Mouse (Mus musculus) heart, embryonic 15.5 days (tissue): Measurements from ENCODE around the gene Pcbp3. TPM values are rescaled to one million over a fixed set of nuclear protein-coding genes. Genes with fewer than 3 reads are reported as not detected.
"Not testable (repeated sequence)": the region's sequence is repeated elsewhere in the genome, so short reads cannot be mapped to it uniquely, and the experiment has no call there.

Source experiments
- ATAC-seq: fragments of 200-750 bp; cut with Nextera tagmentation; replicated peaks from 2 replicates; pipeline ENCODE4 v1.8.0; 2017; ENCODE audit warnings: low read depth, moderate TSS enrichment; ENCODE audit not compliant: insufficient number of reproducible peaks, insufficient read depth, low FRiP score
- H3K27ac ChIP-seq: fragments of 300-500 bp; sonication (generic); 2 replicates; pipeline ENCODE4 v1.5.1; 2015; ENCODE audit warnings: mild to moderate bottlenecking, inconsistent platforms
- H3K27me3 ChIP-seq: fragments of 300-500 bp; sonication (generic); 2 replicates; pipeline ENCODE4 v1.6.1; 2015; ENCODE audit warnings: inconsistent platforms
- H3K36me3 ChIP-seq: fragments of 300-500 bp; sonication (generic); 2 replicates; pipeline ENCODE4 v1.6.1; 2015; ENCODE audit warnings: mild to moderate bottlenecking, inconsistent platforms
- H3K4me1 ChIP-seq: fragments of 300-500 bp; sonication (generic); replicated peaks from 2 replicates; pipeline ENCODE4 v1.6.1; 2015; ENCODE audit warnings: inconsistent platforms
- H3K4me2 ChIP-seq: fragments of 300-500 bp; sonication (generic); 2 replicates; pipeline ENCODE4 v1.6.1; 2015; ENCODE audit warnings: inconsistent platforms, mild to moderate bottlenecking, moderate library complexity
- H3K4me3 ChIP-seq: fragments of 300-500 bp; sonication (generic); 2 replicates; pipeline ENCODE4 v1.5.1; 2015; ENCODE audit warnings: mild to moderate bottlenecking, inconsistent platforms
- H3K9ac ChIP-seq: fragments of 300-500 bp; sonication (generic); 2 replicates; pipeline ENCODE4 v1.6.1; 2015; ENCODE audit warnings: mild to moderate bottlenecking, inconsistent platforms
- H3K9me3 ChIP-seq: fragments of 300-500 bp; sonication (generic); replicated peaks from 2 replicates; pipeline ENCODE4 v1.6.1; 2016; ENCODE audit warnings: inconsistent platforms
- WGBS: fragments of 180-500 bp; shearing (Covaris S2); methylation state at CpG from one replicate; pipeline ENCODE4 v1.1.7; 2015; ENCODE audit warnings: mixed read lengths; 5-methylcytosine and 5-hydroxymethylcytosine counted together
- polyA plus RNA-seq: library from polyadenylated mRNA; unstranded; fragments of >200 nt; fragmentation: Nextera tagmentation; extraction: Ambion mirVana; gene quantifications from 2 replicates; pipeline ENCODE4 v1.2.1, GENCODE M21; 2015

The Pcbp3 gene
- polyA plus RNA-seq, 1 experiment from 2014 or later: 9.4 TPM

DNA sequence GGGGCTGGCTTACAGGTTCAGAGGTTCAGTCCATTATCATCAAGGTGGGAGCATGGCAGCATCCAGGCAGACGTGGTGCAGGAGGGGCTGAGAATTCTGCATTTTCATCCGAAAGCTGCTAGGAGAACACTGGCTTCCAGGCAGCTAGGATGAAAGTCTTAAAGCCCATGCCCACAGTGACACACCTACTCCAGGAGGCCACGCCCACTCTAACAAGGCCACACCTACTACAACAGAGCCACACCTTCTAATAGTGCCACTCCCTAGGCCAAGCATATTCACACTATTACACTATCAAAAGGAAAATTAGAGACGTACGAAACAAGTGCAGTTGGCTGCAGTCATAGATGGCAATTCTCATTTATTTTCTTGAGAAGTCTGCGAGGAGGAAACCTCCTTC is 10.6 kb upstream of the Pcbp3 start:
- ATAC-seq, H3K36me3 ChIP-seq, H3K4me3 ChIP-seq, H3K27me3 ChIP-seq, H3K9me3 ChIP-seq, H3K9ac ChIP-seq, H3K4me1 ChIP-seq, H3K27ac ChIP-seq, H3K4me2 ChIP-seq: not testable (repeated sequence)
- 66% methylated on average over 6 of the region's 6 CpGs for WGBS

GRCm38 (mm10) chr10:76970974-76971373 is 9.3 kb upstream of the Pcbp3 start:
- H3K9me3 ChIP-seq: no peaks in the 10 kb centered on the region
- no peak overlapping the region for H3K27ac ChIP-seq
- H3K4me3 ChIP-seq: no peak overlapping the region
- H3K27me3 ChIP-seq: no peaks in the 10 kb centered on the region
- no peak for ATAC-seq
- no peak overlapping the region for H3K4me2 ChIP-seq
- no peak overlapping the region for H3K9ac ChIP-seq
- 69% methylated on average over 7 of the region's 7 CpGs for WGBS
- peaks cover 1% of the 10 kb centered on the region for H3K4me1 ChIP-seq
- no peaks in the 10 kb centered on the region for H3K36me3 ChIP-seq

DNA sequence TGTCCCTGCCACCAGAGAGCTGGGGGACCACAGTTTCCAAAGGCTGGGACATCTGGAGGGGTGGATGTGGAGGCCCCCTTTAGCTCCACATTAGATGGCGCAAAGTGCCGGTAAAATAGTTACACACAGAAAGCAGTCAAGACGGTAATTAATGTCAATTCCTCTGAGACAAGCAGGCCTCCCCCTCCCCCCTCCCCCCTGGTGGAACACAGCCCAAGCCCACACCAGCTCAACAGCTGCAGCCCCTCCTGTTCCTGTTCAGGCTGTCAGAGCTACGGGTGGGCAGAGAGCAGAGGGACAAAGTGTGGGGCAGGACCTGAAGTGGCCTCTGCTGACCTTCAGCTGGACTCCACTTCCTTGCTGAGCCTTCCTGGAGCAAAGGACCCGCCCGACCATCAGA is 2.7 kb upstream of the Pcbp3 start:
- Histone ChIP-seq H3K27ac (0 out of 2 replicates have a peak overlapping the region, but pooled peaks have one; percentile 25), H3K4me3 (no peak overlapping the region), H3K9ac (no peak overlapping the region), H3K4me2 (no peak overlapping the region), H3K4me1 (peaks cover 34% of the 10 kb centered on the region), H3K36me3 (no peaks in the 10 kb centered on the region), H3K9me3 (no peaks in the 10 kb centered on the region), H3K27me3 (no peaks in the 10 kb centered on the region)
- WGBS: 21% methylated on average over 6 of the region's 6 CpGs
- ATAC-seq: no peak

DNA sequence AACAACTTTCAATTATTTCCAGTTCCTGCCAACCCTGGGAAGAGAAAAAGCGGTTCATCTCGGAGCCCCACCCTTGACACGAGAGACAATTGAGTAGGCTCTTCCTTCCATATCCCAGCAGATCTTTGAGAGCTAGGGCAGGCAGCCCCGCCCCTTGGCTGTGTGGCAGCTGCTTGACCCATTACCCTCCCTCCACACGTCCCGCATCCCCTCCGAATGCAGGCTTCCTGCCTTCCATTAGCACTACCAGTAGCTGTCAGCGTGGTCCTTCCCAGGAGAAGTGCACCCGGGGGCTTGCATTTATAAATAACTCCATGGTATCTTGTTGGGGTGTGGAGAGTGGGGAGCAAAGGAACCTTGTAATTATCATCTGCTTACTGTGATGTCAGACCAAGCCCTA is 2.3 kb upstream of the Pcbp3 start:
- H3K4me3 ChIP-seq: no peak overlapping the region
- no peaks in the 10 kb centered on the region for H3K36me3 ChIP-seq
- ATAC-seq: no peak
- no peaks in the 10 kb centered on the region for H3K9me3 ChIP-seq
- peaks cover 34% of the 10 kb centered on the region for H3K4me1 ChIP-seq
- 0 out of 2 replicates have a peak overlapping the region, but pooled peaks have one; percentile 25 for H3K27ac ChIP-seq
- H3K27me3 ChIP-seq: no peaks in the 10 kb centered on the region
- H3K4me2 ChIP-seq: no peak overlapping the region
- WGBS: 14% methylated on average over 9 of the region's 9 CpGs
- no peak overlapping the region for H3K9ac ChIP-seq

- no peaks in the 10 kb centered on the region for H3K27me3 ChIP-seq
- WGBS: 13% methylated on average over 11 of the region's 11 CpGs
- peak overlapping the region; percentile 71 for H3K4me3 ChIP-seq
- H3K27ac ChIP-seq: no peak overlapping the region
- no peak for ATAC-seq
- no peaks in the 10 kb centered on the region for H3K36me3 ChIP-seq
- H3K4me1 ChIP-seq: peaks cover 34% of the 10 kb centered on the region
- H3K9ac ChIP-seq: peak overlapping the region; percentile 70
- H3K9me3 ChIP-seq: no peaks in the 10 kb centered on the region
- H3K4me2 ChIP-seq: peak overlapping the region; percentile 100
Observed at GRCm38 (mm10) chr10:76961156-76961555, 531 bp downstream of the Pcbp3 start.

- H3K36me3 ChIP-seq: no peaks in the 10 kb centered on the region
- no peaks in the 10 kb centered on the region for H3K27me3 ChIP-seq
- no peak for ATAC-seq
- no peak overlapping the region for H3K9ac ChIP-seq
- H3K27ac ChIP-seq: no peak overlapping the region
- 35% methylated on average over 3 of the region's 3 CpGs for WGBS
- no peaks in the 10 kb centered on the region for H3K9me3 ChIP-seq
- H3K4me1 ChIP-seq: peaks cover 15% of the 10 kb centered on the region
- H3K4me2 ChIP-seq: no peak overlapping the region
- no peak overlapping the region for H3K4me3 ChIP-seq
Observed at GRCm38 (mm10) chr10:76958201-76958600, 3.5 kb downstream of the Pcbp3 start.

- Histone ChIP-seq H3K36me3 (no peaks in the 10 kb centered on the region), H3K4me1 (peaks cover 6% of the 10 kb centered on the region), H3K4me3 (no peak overlapping the region), H3K4me2 (no peak overlapping the region), H3K9me3 (no peaks in the 10 kb centered on the region), H3K9ac (no peak overlapping the region), H3K27ac (no peak overlapping the region), H3K27me3 (no peaks in the 10 kb centered on the region)
- WGBS: 48% methylated on average over 6 of the region's 6 CpGs
- ATAC-seq: no peak
Observed at GRCm38 (mm10) chr10:76956200-76956599, 5.5 kb downstream of the Pcbp3 start.

DNA sequence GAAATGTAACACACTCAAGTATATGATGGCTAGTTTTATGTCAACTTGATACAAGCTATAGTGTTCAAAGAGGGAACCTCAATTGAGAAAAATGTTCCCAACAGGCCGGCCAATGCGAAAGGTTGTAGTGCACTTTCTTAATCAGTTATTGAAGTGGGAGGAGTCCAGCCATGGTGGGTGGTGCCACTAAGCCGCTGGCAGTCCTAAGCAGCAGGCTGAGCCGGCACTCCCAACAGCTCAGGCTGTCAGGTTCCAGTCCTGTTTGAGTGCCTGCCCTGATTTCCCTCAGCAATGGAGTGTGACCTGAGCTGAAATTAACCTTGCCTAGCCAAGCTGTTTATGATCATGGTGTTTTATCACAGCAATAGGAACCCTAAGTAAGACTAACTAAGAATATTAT is 20.6 kb downstream of the Pcbp3 start:
- Histone ChIP-seq H3K27me3 (no peaks in the 10 kb centered on the region), H3K4me3 (no peak overlapping the region), H3K9ac (no peak overlapping the region), H3K27ac (no peak overlapping the region), H3K4me2 (no peak overlapping the region), H3K4me1 (no peaks in the 10 kb centered on the region), H3K9me3 (no peaks in the 10 kb centered on the region), H3K36me3 (no peaks in the 10 kb centered on the region)
- WGBS: 62% methylated on average over 4 of the region's 4 CpGs
- no peak for ATAC-seq

DNA sequence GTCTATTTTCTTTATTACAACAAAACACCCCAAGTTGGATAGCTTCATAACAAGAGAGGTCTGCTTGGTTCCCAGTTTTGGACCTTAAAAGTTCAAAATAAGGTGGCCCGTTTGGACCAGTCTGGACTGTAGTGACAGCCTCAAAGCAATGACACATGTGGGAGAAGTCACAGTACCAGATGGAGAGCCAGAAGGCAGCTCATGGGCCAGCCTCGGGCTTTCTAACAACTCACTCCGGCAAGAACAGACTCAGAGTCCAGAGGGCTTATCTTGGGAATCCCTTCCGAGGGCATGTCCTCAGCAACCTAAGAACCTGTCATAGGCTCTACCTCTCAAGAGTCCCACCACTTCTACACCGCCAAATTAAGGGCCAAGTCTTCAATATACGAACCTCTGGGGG is 24.9 kb downstream of the Pcbp3 start:
- H3K9ac ChIP-seq: no peak overlapping the region
- ATAC-seq: no peak
- no peak overlapping the region for H3K4me3 ChIP-seq
- no peak overlapping the region for H3K4me2 ChIP-seq
- H3K36me3 ChIP-seq: no peaks in the 10 kb centered on the region
- no peaks in the 10 kb centered on the region for H3K27me3 ChIP-seq
- no peaks in the 10 kb centered on the region for H3K9me3 ChIP-seq
- WGBS: 76% methylated on average over 6 of the region's 6 CpGs
- H3K4me1 ChIP-seq: peaks cover under 1% of the 10 kb centered on the region; the same call in 1 of the 2 replicates
- H3K27ac ChIP-seq: no peak overlapping the region

GRCm38 (mm10) chr10:76934805-76935204 is 26.9 kb downstream of the Pcbp3 start:
- no peak for ATAC-seq
- no peak overlapping the region for H3K27ac ChIP-seq
- no peaks in the 10 kb centered on the region for H3K9me3 ChIP-seq
- no peak overlapping the region for H3K9ac ChIP-seq
- H3K4me2 ChIP-seq: no peak overlapping the region
- 81% methylated on average over 5 of the region's 5 CpGs for WGBS
- no peaks in the 10 kb centered on the region for H3K36me3 ChIP-seq
- H3K4me3 ChIP-seq: no peak overlapping the region
- H3K27me3 ChIP-seq: no peaks in the 10 kb centered on the region
- H3K4me1 ChIP-seq: peaks cover 6% of the 10 kb centered on the region; the same call in 1 of the 2 replicates

- H3K4me3 ChIP-seq: no peak overlapping the region
- 54% methylated on average over 1 of the region's 1 CpGs for WGBS
- no peak for ATAC-seq
- H3K27me3 ChIP-seq: no peaks in the 10 kb centered on the region
- no peaks in the 10 kb centered on the region for H3K9me3 ChIP-seq
- H3K9ac ChIP-seq: no peak overlapping the region
- no peak overlapping the region for H3K4me2 ChIP-seq
- H3K27ac ChIP-seq: no peak overlapping the region
- H3K36me3 ChIP-seq: no peaks in the 10 kb centered on the region
- peaks cover 6% of the 10 kb centered on the region; the same call in 1 of the 2 replicates for H3K4me1 ChIP-seq
Observed at GRCm38 (mm10) chr10:76931794-76932193, 29.9 kb downstream of the Pcbp3 start.

DNA sequence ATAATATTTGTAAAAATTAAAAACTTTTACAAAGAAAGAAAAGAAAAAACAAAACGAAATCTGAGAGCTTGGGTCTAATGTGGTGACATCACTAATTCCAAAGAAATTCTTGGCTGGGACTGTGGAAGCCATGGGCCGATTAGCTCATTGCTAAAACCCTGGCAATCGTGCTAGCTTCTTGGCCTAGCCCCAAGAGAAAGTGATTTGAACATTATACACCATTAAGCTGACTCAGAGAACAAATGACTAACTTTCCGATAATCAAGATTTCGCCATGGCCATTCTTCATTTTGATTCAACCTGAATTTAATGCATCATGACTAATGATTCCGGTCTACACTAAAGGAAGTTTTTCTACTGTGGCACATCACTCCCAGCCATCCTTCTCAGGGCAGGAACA is 30.6 kb downstream of the Pcbp3 start:
- H3K4me3 ChIP-seq: no peak overlapping the region
- no peaks in the 10 kb centered on the region for H3K27me3 ChIP-seq
- no peak for ATAC-seq
- no peak overlapping the region for H3K9ac ChIP-seq
- no peak overlapping the region for H3K4me2 ChIP-seq
- H3K27ac ChIP-seq: no peak overlapping the region
- WGBS: 49% methylated on average over 6 of the region's 6 CpGs
- no peaks in the 10 kb centered on the region for H3K36me3 ChIP-seq
- H3K4me1 ChIP-seq: peaks cover 6% of the 10 kb centered on the region; the same call in 1 of the 2 replicates
- no peaks in the 10 kb centered on the region for H3K9me3 ChIP-seq
